Mouse (Mus musculus) CH12.LX (cell line): ENCODE results near the gene Scaf4. TPM values are rescaled to one million over a fixed set of nuclear protein-coding genes. Genes with fewer than 3 reads are reported as not detected.
A peak's percentile ranks its signal among the peaks of the same experiment; 100 is the strongest.

ENCODE experiments used
- DNase-seq: peaks from one replicate; pipeline ENCODE4 v3.0.0-alpha.2; 2013; ENCODE audit errors: extremely low read depth
- H3K27ac ChIP-seq: 2 replicates; pipeline ENCODE4 v1.5.1; 2012; ENCODE audit warnings: low read depth, mild to moderate bottlenecking, control low read depth, moderate library complexity; ENCODE audit not compliant: insufficient read depth
- H3K27me3 ChIP-seq: replicated peaks from 2 replicates; pipeline ENCODE3; 2012; ENCODE audit warnings: inconsistent platforms
- H3K36me3 ChIP-seq, 2 experiments: replicated peaks in 1 of 2; 2 replicates each; pipeline versions ENCODE3 to v1.6.1; 2012; ENCODE audit warnings: inconsistent platforms in 1 of 2, low read length in 1 of 2, mild to moderate bottlenecking in 1 of 2, mixed read lengths in 1 of 2, moderate library complexity in 1 of 2; ENCODE audit not compliant: control insufficient read depth in 1 of 2, insufficient read depth in 1 of 2
- H3K4me1 ChIP-seq, 2 experiments: 2 replicates each; pipeline ENCODE4 v1.6.1; 2012; ENCODE audit warnings: inconsistent platforms in 1 of 2, moderate library complexity in 1 of 2; ENCODE audit not compliant: insufficient read depth in 2 of 2, control insufficient read depth in 1 of 2
- H3K4me2 ChIP-seq: 2 replicates; pipeline ENCODE4 v1.6.1; 2012; ENCODE audit warnings: low read depth, mild to moderate bottlenecking, control low read depth; ENCODE audit not compliant: poor library complexity, insufficient read depth, severe bottlenecking
- H3K4me3 ChIP-seq, 3 experiments: fragments of 150-350 bp in 1 of 3; sonication (generic) in 1 of 3; replicated peaks in 1 of 3; 2 replicates each; pipeline versions ENCODE3 to v1.5.1; 2011 to 2012; ENCODE audit warnings: low read depth in 2 of 3, low read length in 2 of 3, mild to moderate bottlenecking in 2 of 3, moderate library complexity in 2 of 3, control low read depth in 1 of 3, improper control_type of control experiment in 1 of 3, inconsistent platforms in 1 of 3, mixed read lengths in 1 of 3; ENCODE audit not compliant: poor library complexity in 1 of 3
- H3K79me2 ChIP-seq: replicated peaks from 2 replicates; pipeline ENCODE4 v1.6.1; 2012; ENCODE audit warnings: mild to moderate bottlenecking, moderate library complexity; ENCODE audit not compliant: control insufficient read depth, poor library complexity, insufficient read depth, severe bottlenecking; ENCODE audit errors: extremely low read depth
- H3K9ac ChIP-seq: 2 replicates; pipeline ENCODE4 v1.6.1; 2012; ENCODE audit warnings: low read depth, mild to moderate bottlenecking, control low read depth, moderate library complexity; ENCODE audit not compliant: insufficient read depth
- H3K9me3 ChIP-seq: replicated peaks from 2 replicates; pipeline ENCODE3; 2012; ENCODE audit warnings: low read length, inconsistent platforms, mixed read lengths
- BHLHE40 ChIP-seq: IDR thresholded peaks from 2 replicates; pipeline ENCODE4 v1.6.1; 2011; ENCODE audit warnings: mild to moderate bottlenecking, low read depth, low read length, improper control_type of control experiment
- CTCF ChIP-seq, 2 experiments: IDR thresholded peaks in 1 of 2; conservative IDR thresholded peaks in 1 of 2; 2 replicates each; pipeline ENCODE4 v1.5.1; 2011 to 2012; ENCODE audit warnings: low read depth in 2 of 2, low read length in 2 of 2, improper control_type of control experiment in 1 of 2, inconsistent platforms in 1 of 2, mild to moderate bottlenecking in 1 of 2, moderate library complexity in 1 of 2
- E2F4 ChIP-seq: IDR thresholded peaks from 2 replicates; pipeline ENCODE4 v1.6.1; 2011; ENCODE audit warnings: low read depth, low read length, improper control_type of control experiment; ENCODE audit not compliant: insufficient replicate concordance
- ELF1 ChIP-seq: IDR thresholded peaks from 2 replicates; pipeline ENCODE4 v1.6.1; 2014; ENCODE audit warnings: low read depth, mild to moderate bottlenecking, inconsistent platforms, low read length, improper control_type of control experiment
- ETS1 ChIP-seq: conservative IDR thresholded peaks from 2 replicates; pipeline ENCODE4 v1.6.1; 2012; ENCODE audit warnings: low read depth, mild to moderate bottlenecking, inconsistent platforms, low read length, improper control_type of control experiment, moderate library complexity
- GABPA ChIP-seq: IDR thresholded peaks from 2 replicates; pipeline ENCODE4 v1.6.1; 2012; ENCODE audit warnings: low read depth, low read length, improper control_type of control experiment, inconsistent platforms; ENCODE audit not compliant: insufficient replicate concordance
- HCFC1 ChIP-seq: IDR thresholded peaks from 2 replicates; pipeline ENCODE4 v1.6.1; 2012; ENCODE audit warnings: low read depth, mild to moderate bottlenecking, inconsistent platforms, low read length, improper control_type of control experiment
- IRF4 ChIP-seq: IDR thresholded peaks from 2 replicates; pipeline ENCODE4 v1.6.1; 2014; ENCODE audit warnings: low read depth, mild to moderate bottlenecking, inconsistent platforms, low read length, improper control_type of control experiment
- JUND ChIP-seq: conservative IDR thresholded peaks from 2 replicates; pipeline ENCODE4 v1.6.1; 2011; ENCODE audit warnings: low read depth, low read length, improper control_type of control experiment
- KAT2A ChIP-seq: IDR thresholded peaks from 2 replicates; pipeline ENCODE4 v1.6.1; 2012; ENCODE audit warnings: low read length, improper control_type of control experiment, inconsistent platforms; ENCODE audit not compliant: insufficient replicate concordance
- MYC ChIP-seq: IDR thresholded peaks from 2 replicates; pipeline ENCODE4 v1.6.1; 2011; ENCODE audit warnings: low read depth, mild to moderate bottlenecking, improper control_type of control experiment, low read length
- NELFE ChIP-seq: IDR thresholded peaks from 2 replicates; pipeline ENCODE4 v1.6.1; 2011; ENCODE audit warnings: low read depth, low read length, improper control_type of control experiment
- NRF1 ChIP-seq: IDR thresholded peaks from 2 replicates; pipeline ENCODE4 v1.6.1; 2014; ENCODE audit warnings: low read depth, mild to moderate bottlenecking, inconsistent platforms, low read length, improper control_type of control experiment, moderate library complexity
- PAX5 ChIP-seq: IDR thresholded peaks from 2 replicates; pipeline ENCODE4 v1.6.1; 2012; ENCODE audit warnings: low read length, inconsistent platforms, mixed read lengths
- RAD21 ChIP-seq: IDR thresholded peaks from 2 replicates; pipeline ENCODE4 v1.6.1; 2011; ENCODE audit warnings: low read depth, mild to moderate bottlenecking, low read length, improper control_type of control experiment, moderate library complexity
- SMC3 ChIP-seq: IDR thresholded peaks from 2 replicates; pipeline ENCODE4 v1.6.1; 2011; ENCODE audit warnings: low read depth, low read length, improper control_type of control experiment
- UBTF ChIP-seq: IDR thresholded peaks from 2 replicates; pipeline ENCODE4 v1.6.1; 2012; ENCODE audit warnings: low read depth, mild to moderate bottlenecking, inconsistent platforms, low read length, improper control_type of control experiment, moderate library complexity
- USF1 ChIP-seq: IDR thresholded peaks from 2 replicates; pipeline ENCODE4 v1.6.1; 2014; ENCODE audit warnings: low read depth, mild to moderate bottlenecking, inconsistent platforms, low read length, improper control_type of control experiment
- ZMIZ1 ChIP-seq: IDR thresholded peaks from 2 replicates; pipeline ENCODE4 v1.6.1; 2012; ENCODE audit warnings: low read depth, mild to moderate bottlenecking, inconsistent platforms, low read length, improper control_type of control experiment
- dilution Hi-C: fragments of 300-500 bp; cut with MboI; formaldehyde crosslinking; loops from 2 replicates; pipeline ENCODE4 v1.14.3; 2020; ENCODE audit warnings: low sequenced_read_pairs; ENCODE audit not compliant: extremely low pct_unique_long_range_greater_than_20kb, extremely low pct_ligation_motif_present
- in situ Hi-C: fragments of 300-500 bp; cut with MboI; formaldehyde crosslinking; loops from 3 replicates; pipeline ENCODE4 v1.14.3; 2019; ENCODE audit warnings: low sequenced_read_pairs, low pct_ligation_motif_present, low pct_unique_long_range_greater_than_20kb, mixed read lengths
- polyA plus RNA-seq: library from polyadenylated mRNA; unstranded; fragments of >175 nt; gene quantifications from 2 replicates; pipeline ENCODE4 v1.2.1, GENCODE M21; 2012; ENCODE audit warnings: low read depth; ENCODE audit not compliant: insufficient read length
- total RNA-seq, 2 experiments: library from RNA; depleted of rRNA; stranded (reverse); fragments of 300-350 nt in 1 of 2; fragments of >200 nt in 1 of 2; gene quantifications; 2 replicates each; pipeline ENCODE4 v1.2.3; 2012 to 2014

The Scaf4 gene
- total and polyA plus RNA-seq, 3 experiments = 6.0 to 60.4 (median 17.5) TPM

DNA sequence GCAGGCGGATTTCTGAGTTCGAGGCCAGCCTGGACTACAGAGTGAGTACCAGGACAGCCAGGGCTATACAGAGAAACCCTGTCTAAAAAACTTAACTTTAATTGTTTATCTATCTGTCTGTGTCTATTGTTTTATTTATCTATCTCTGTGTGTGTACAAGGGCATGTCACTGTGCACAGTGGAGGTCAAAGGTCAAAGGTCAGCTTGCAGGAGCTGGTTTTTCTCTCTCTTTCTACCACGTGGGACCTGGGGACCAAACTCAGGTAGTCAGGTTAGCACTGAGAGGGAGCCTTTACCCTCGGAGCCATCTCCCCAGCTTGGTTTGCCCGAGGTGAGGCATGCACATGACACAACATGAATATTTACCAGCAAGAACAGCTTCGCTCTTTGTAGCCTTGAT is 93.0 kb downstream of the Scaf4 start:
- TF ChIP-seq NELFE (no peak), KAT2A (no peak), ELF1 (no peak), PAX5 (no peak), HCFC1 (no peak), NRF1 (no peak), UBTF (no peak), GABPA (no peak), MYC (no peak), ETS1 (no peak), IRF4 (no peak), BHLHE40 (no peak), JUND (no peak), USF1 (no peak), E2F4 (no peak), ZMIZ1 (no peak)
- in situ Hi-C loops (loop anchor here (25.0 kb wide), 1 partner anchor 1804 kb away; no protein-coding TSS in a partner anchor), dilution Hi-C loops (no loop called here)
- no peaks in the 10 kb centered on the region for H3K9me3 ChIP-seq
- no peak overlapping the region for H3K4me3 ChIP-seq
- peaks cover 5 to 6% of the 10 kb centered on the region in 2 experiments for H3K4me1 ChIP-seq
- H3K27me3 ChIP-seq = peaks cover 13% of the 10 kb centered on the region
- no peak overlapping the region for H3K27ac ChIP-seq
- H3K36me3 ChIP-seq = no peaks in the 10 kb centered on the region
- no peak overlapping the region for H3K4me2 ChIP-seq
- no peak overlapping the region for H3K9ac ChIP-seq
- no peaks in the 10 kb centered on the region for H3K79me2 ChIP-seq
- DNase-seq = no peak

- H3K4me3 ChIP-seq = no peak overlapping the region
- no peak overlapping the region for H3K27ac ChIP-seq
- H3K27me3 ChIP-seq = peaks cover 6% of the 10 kb centered on the region
- H3K4me1 ChIP-seq = peaks cover 4 to 5% of the 10 kb centered on the region in 2 experiments; a peak in 2 of 4 replicates
- no peaks in the 10 kb centered on the region for H3K36me3 ChIP-seq
- in situ Hi-C loops (loop anchor here (5.0 to 25.0 kb wide), 3 partner anchors 340 to 1800 kb away; no protein-coding TSS in a partner anchor), dilution Hi-C loops (no loop called here)
- H3K4me2 ChIP-seq = peak overlapping the region; percentile 4
- H3K79me2 ChIP-seq = no peaks in the 10 kb centered on the region
- TF ChIP-seq RAD21 (peak; percentile 67), CTCF (conservative IDR thresholded peaks at IDR 0.05 in 1 of 2, IDR thresholded peaks at IDR 0.05 in 1 of 2; ENCODE audit: low read depth in 2 of 2, low read length in 2 of 2) (peak in 1 of 2 experiments; percentile 64; a peak in 2 of 4 replicates), NELFE (no peak), SMC3 (peak; percentile 34)
- DNase-seq = no peak
- H3K9ac ChIP-seq = no peak overlapping the region
- no peaks in the 10 kb centered on the region for H3K9me3 ChIP-seq
These were observed 96.8 kb downstream of the Scaf4 start for GRCm38 (mm10) chr16:90187453-90187852.
